Mouse (Mus musculus): ENCODE results near the gene Ccdc154.

- TF ChIP-seq POLR2A (IDR thresholded peaks at IDR 0.05; ENCODE audit: borderline replicate concordance, extremely low read depth, low read depth, low read length) (no peak; the same call in 1 of the 2 replicates), CTCF (IDR thresholded peaks at IDR 0.05; ENCODE audit: insufficient read depth, low read length) (no peak)
Observed at GRCm38 (mm10) chr17:25175411-25175810, 13.2 kb downstream of the Ccdc154 start, which contains the start of gene Gm38655.
